Mouse (Mus musculus): ENCODE data around the gene Krtap19-4.

The Krtap19-4 gene

DNA sequence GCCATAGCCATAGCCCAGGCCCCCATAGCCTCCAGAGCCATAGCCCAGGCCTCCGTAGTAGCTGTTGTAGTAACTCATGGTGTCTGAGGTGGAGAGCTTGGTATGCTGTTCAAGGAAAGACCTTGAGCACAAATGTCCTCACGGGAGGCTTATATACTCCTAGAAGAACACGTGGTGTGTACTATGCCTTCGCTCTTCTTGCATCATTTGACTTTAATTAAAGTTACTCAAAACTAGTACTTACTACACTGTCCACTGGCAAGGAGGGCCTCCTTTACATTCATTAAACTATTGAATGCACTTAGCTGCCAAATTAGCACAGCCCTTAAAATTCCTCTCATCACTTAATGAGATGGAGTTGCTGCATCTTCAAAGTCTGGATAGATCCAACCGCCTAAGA lies at the start of gene Krtap19-4:
Krtap19-4 (minus strand) TSS at position 101 of the 400 bp plus-strand sequence.
- DNase-seq (ENCODE audit: low spot score in 2 of 2): no peak

DNA sequence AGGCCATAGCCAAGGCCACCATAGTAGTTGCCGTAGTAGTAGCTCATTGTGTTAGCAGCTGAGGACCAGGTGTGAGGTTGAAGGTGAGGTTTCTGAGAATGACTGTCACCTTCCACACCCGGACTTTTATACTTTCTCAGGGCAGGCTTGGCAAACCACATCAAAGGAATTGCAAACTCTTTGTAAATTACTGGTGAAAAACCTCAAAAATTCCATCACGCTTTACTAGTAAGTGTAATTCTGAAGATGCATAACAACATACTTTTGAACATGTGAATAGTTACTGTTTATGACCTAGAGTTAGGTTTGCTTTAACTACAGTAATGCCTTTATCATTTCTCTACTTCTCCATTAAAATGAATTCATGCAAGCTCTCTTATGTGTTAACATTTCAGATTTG lies 47.3 kb upstream of the Krtap19-4 start, which contains the start of gene Krtap19-9b:
Krtap19-9b (minus strand) TSS at position 101 of the 400 bp plus-strand sequence.
- DNase-seq (ENCODE audit: low spot score in 2 of 2): no peak

DNA sequence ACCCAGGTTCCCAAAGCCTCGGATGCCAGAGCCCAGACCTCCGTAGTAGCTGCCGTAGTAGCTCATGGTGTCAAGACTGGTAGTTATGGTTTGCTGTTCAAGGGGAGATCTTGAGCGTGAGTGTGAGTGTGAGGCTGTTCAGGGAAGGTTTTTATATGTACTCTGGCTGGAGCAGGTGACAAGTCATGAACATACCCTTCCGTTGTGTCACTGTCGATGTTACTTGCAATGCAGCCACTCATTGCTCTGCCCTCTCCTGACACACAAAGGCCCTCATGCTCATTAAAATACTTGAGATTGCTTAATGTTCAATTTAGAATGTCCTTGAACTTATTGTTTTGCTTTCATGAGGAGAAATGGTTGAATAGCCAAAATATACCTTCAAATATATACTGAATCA lies 11.5 kb upstream of the Krtap19-4 start, which contains the start of gene Krtap19-5:
Krtap19-5 (minus strand) TSS at position 101 of the 400 bp plus-strand sequence.
- DNase-seq (ENCODE audit: low spot score in 2 of 2): no peak

DNA sequence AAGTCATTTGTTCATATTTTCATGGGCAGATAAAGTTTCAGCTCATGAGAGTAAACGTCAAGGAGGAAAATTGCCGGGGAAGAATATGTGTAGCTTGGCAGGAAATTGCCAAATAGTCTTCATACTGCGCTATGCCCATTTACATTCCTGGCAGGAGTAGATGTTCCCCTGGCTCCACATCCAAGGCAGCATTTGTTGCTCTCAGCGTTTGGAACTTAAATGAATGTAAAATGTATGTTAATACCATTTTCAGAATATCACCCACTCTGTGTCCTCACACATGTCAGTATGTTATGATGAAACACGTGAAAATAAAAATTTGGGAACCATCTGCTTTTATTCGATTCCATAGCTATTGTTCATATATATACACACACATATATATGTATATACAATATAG lies 2.0 kb upstream of the Krtap19-4 start:
- no peak for DNase-seq (ENCODE audit: low spot score in 2 of 2)

DNA sequence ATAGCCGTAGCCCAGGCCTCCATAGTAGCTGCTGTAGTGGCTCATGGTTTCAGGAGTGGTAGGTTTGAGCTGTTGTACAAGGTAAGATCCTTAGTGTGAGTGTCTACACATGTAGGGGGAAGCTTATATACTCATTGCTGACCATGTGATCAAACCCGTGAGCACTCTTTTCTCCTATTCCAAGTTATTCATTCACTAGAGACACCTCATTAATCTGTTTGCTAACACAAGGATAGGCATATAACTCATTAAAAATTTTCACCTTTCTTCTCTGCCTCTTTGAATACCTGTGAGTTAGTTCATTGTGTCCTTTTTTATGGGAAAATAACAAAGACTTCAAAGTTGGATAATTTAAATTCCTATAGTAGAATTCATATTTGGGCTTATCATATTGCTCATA lies 7.0 kb downstream of the Krtap19-4 start, which contains the start of gene Krtap19-3:
Krtap19-3 (minus strand) TSS at position 101 of the 400 bp plus-strand sequence.
- no peak for DNase-seq (ENCODE audit: low spot score in 2 of 2)

DNA sequence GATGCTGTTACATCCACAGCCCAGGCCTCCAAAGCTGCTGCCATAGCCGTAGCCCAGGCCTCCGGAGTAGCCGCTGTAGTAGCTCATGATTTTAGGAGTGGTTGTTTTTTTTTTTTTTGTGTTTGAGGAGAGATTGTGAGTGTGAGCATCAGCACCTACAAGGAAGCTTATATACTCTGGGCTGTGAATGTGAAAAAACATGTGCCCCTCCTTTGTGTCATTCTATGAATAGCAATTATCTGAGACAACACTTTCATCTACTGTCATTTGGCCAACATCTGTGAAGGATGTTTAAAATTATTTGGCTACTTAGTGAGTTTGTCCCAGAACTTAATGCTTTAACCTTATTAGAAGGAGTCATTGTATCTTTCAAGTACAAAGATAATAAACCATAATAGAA lies 10.7 kb downstream of the Krtap19-4 start, which contains the start of gene Krtap19-2:
Krtap19-2 (minus strand) TSS at position 101 of the 400 bp plus-strand sequence.
- DNase-seq (ENCODE audit: low spot score in 2 of 2): no peak

DNA sequence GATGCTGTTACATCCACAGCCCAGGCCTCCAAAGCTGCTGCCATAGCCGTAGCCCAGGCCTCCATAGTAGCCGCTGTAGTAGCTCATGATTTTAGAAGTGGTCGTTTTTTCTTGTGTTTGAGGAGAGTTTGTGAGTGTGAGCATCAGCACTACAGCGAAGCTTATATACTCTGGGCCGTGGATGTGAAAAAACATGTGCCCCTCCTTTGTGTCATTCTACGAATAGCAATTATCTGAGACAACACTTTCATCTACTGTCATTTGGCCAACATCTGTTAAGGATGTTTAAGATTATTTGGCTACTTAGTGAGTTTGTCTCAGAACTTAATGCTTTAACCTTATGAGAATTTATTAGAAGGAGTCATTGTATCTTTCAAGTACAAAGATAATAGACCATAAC lies 15.6 kb downstream of the Krtap19-4 start, which contains the start of gene Krtap19-1:
Krtap19-1 (minus strand) TSS at position 101 of the 400 bp plus-strand sequence.
- DNase-seq (ENCODE audit: low spot score in 2 of 2): no peak

DNA sequence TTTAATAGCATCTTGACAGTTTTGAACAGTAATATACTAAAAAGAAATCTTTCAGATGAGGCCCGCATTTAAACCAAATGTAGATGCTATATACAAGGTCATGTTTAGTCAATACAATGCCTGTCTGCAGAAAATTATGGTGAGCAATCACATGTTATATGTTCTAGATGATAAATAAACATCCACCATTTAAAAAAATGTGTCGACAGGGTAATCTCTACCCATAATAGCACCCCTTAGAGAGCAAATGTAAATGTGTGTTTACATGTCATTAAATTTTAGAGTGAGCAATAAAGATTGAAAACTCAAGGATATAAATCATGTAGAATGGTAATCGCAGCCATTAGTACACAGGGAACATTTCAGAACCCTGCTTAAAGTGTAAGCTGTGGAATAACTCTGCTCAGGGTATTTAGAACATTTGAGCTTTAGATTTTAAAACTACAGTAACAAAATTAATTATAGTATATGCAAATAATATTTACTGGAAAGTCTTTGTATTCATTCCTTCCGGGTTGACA lies 19.9 kb downstream of the Krtap19-4 start:
- DNase-seq (ENCODE audit: low spot score in 2 of 2): no peak

DNA sequence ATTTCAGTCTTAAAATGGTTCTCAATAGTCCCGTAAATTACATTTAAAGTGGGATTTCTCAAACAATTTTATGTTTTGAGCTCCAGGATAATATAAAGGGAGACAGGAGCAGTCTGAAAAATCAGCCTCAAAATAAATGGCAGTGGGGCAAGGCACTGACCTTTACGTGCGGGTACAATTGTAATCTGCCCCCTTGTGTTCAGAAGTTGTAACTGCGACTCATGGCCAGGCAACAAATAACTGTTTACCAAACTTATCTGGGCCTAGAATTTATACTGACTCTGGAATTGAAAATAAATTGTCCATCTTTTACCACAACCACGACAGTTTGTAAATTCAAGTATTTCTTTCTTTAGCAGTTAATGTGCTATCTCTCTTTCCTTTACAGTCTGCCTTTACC lies 33.4 kb downstream of the Krtap19-4 start:
- no peak for DNase-seq (ENCODE audit: low spot score in 2 of 2)

DNA sequence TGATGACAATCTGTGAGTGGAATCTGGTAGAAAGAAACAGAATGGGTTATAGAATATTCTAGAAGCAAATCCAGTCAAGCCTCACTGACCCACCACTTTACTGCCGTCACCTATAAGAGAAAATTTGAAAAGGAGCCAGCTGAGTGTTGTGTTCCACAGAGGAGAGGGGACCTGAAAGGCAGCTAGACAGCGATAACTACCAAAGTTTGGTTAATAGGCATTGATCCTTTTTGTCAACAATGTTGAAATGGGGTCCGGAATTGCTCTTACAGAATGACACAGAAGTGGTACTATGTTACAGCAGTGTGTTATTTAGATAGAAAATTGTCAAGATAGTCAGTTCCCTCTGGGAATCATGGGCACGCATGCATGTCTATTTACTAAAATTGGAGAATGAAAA lies 36.3 kb downstream of the Krtap19-4 start:
- DNase-seq (ENCODE audit: low spot score in 2 of 2): no peak

DNA sequence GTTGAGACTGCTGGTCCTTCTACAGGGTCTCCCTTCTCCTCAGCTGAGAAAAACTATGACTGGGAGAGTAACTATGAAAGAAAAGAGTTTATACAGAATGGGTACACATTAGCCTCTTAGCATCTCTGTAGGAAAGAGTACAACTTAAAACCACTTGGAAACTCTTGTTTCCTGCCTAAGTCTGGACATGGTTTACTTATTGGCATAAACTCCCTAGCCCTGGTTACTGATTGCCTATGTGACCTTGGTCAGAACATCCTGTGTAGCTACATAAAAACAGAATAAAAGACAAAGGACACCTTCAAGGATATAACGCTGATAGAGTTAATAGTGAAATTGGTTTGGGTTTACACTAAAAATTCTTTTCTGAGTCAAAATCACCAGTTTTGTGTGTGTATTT lies 37.5 kb downstream of the Krtap19-4 start:
- no peak for DNase-seq (ENCODE audit: low spot score in 2 of 2)

Data from left cerebral cortex, adult 9 months (tissue).